Mouse (Mus musculus): ENCODE measurements around the gene C77080.

GRCm38 (mm10) chr4:129284685-129285084 lies 23.5 kb upstream of the C77080 start:
- TF ChIP-seq TAL1 (IDR thresholded peaks at IDR 0.05; ENCODE audit: low read length) (no peak), GATA1 (IDR thresholded peaks at IDR 0.05; ENCODE audit: low read length) (no peak)

All from erythroblast, embryonic 14.5 days (primary cell).